Mouse (Mus musculus): ENCODE measurements around the gene Lix1. TPM values are rescaled to one million over a fixed set of nuclear protein-coding genes. Genes with fewer than 3 reads are reported as not detected.
"Not testable (repeated sequence)": the region's sequence is repeated elsewhere in the genome, so short reads cannot be mapped to it uniquely, and the experiment has no call there.

Lix1 gene
- polyA plus RNA-seq, 1 experiment from 2014 or later, result 5.4 TPM

- Histone ChIP-seq H3K9me3 (no peaks in the 10 kb centered on the region), H3K36me3 (no peaks in the 10 kb centered on the region), H3K27ac (no peak overlapping the region), H3K4me1 (peaks cover 12% of the 10 kb centered on the region; the same call in 1 of the 2 replicates), H3K4me3 (replicated peaks) (peak overlapping the region; percentile 36; the same call in 1 of the 2 replicates), H3K4me2 (peak overlapping the region; percentile 61), H3K9ac (no peak overlapping the region), H3K27me3 (replicated peaks) (no peaks in the 10 kb centered on the region)
- ATAC-seq (ENCODE audit: insufficient read depth, low FRiP score, low read depth), result no peak
- 12% methylated on average over 5 of the region's 5 CpGs for whole genome bisulfite sequencing
Observed at GRCm38 (mm10) chr17:17449441-17449770, 46.9 kb downstream of the Lix1 start.

DNA sequence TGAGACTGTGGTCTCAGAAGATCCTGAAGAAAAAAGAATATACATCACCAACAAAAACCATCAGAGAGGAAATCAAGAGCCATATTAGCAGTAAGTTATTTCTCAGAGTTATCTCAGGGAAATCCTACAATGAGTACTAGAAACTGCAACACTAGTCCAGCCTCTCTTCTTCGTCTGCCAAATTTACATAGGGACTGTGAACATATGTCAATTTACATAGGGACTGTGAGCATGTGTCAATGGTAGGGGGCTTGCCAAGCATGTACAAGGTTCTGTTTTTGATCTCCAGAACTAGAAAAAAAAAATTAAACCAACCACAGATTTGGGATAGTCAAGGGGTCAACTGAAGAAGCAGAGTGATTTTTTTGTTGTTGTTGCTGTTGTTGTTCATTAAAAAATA lies 48.6 kb downstream of the Lix1 start:
- Histone ChIP-seq H3K4me3 (replicated peaks) (no peak overlapping the region), H3K27ac (no peak overlapping the region), H3K27me3 (replicated peaks) (no peaks in the 10 kb centered on the region), H3K9me3 (no peaks in the 10 kb centered on the region), H3K4me1 (peaks cover 12% of the 10 kb centered on the region; the same call in 1 of the 2 replicates), H3K9ac (no peak overlapping the region), H3K36me3 (no peaks in the 10 kb centered on the region), H3K4me2 (no peak overlapping the region)
- 75% methylated on average over 1 of the region's 1 CpGs for WGBS
- no peak for ATAC-seq (ENCODE audit: insufficient read depth, low FRiP score, low read depth)

DNA sequence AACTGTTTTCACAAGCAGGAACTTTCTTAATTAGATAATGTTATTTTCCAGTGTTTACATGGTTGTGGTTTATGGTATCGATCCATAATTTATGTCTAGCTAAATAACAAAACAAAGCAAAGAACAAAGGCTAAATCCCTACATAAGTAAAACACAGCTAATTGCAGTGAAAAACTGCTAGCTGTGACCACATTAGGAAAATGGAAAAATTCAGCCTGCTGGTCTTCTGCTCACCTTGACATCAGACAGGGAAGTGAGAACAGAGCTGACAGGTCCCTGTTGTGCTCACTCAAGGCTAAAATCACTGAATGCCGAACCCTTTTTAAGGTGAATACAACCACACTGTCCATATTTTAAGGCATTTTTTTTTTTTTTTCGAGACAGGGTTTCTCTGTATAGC lies 50.1 kb downstream of the Lix1 start:
- Histone ChIP-seq H3K4me1 (peaks cover 12% of the 10 kb centered on the region; the same call in 1 of the 2 replicates), H3K4me2 (no peak overlapping the region), H3K27me3 (replicated peaks) (no peaks in the 10 kb centered on the region), H3K9ac (no peak overlapping the region), H3K36me3 (no peaks in the 10 kb centered on the region), H3K4me3 (replicated peaks) (no peak overlapping the region), H3K27ac (no peak overlapping the region), H3K9me3 (no peaks in the 10 kb centered on the region)
- 84% methylated on average over 3 of the region's 3 CpGs for WGBS
- ATAC-seq (ENCODE audit: insufficient read depth, low FRiP score, low read depth), result no peak

DNA sequence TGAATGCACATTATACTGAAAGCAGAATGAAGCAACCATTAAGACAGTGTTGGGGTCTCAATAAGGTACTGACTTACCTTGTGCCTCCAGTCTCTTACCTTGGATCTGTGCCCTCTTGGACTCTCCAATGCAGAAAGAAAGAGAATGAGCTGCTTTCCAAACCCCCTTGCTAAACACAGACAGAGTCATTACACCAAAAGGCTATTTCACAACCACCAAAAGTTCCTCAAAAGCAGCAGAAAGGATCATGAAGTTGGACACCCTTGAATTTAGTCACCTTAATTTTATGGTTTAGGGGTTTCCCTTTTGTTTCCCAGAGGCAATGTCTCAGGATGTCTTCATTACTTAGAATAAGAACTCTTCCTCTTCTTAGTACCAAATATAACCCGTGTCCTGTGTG lies 52.1 kb downstream of the Lix1 start:
- Histone ChIP-seq H3K9ac (no peak overlapping the region), H3K27me3 (replicated peaks) (no peaks in the 10 kb centered on the region), H3K4me2 (no peak overlapping the region), H3K27ac (no peak overlapping the region), H3K4me1 (0 out of 2 replicates have a peak, but pooled peaks cover under 1% of the 10 kb centered on the region), H3K4me3 (replicated peaks) (no peak overlapping the region), H3K9me3 (no peaks in the 10 kb centered on the region), H3K36me3 (no peaks in the 10 kb centered on the region)
- 76% methylated on average over 1 of the region's 1 CpGs for WGBS
- ATAC-seq (ENCODE audit: insufficient read depth, low FRiP score, low read depth), result no peak

- Histone ChIP-seq H3K27ac (no peak overlapping the region), H3K9me3 (no peaks in the 10 kb centered on the region), H3K4me1 (peaks cover 1% of the 10 kb centered on the region; the same call in 1 of the 2 replicates), H3K36me3 (no peaks in the 10 kb centered on the region), H3K9ac (no peak overlapping the region), H3K4me3 (replicated peaks) (no peak overlapping the region), H3K4me2 (no peak overlapping the region), H3K27me3 (replicated peaks) (no peaks in the 10 kb centered on the region)
- WGBS, result 65% methylated on average over 2 of the region's 2 CpGs
- ATAC-seq (ENCODE audit: insufficient read depth, low FRiP score, low read depth), result no peak
Observed at GRCm38 (mm10) chr17:17485789-17486188, 83.3 kb downstream of the Lix1 start.

- Histone ChIP-seq H3K4me1 (peaks cover 4% of the 10 kb centered on the region; the same call in 1 of the 2 replicates), H3K9me3 (no peaks in the 10 kb centered on the region), H3K27me3 (replicated peaks) (no peaks in the 10 kb centered on the region), H3K9ac (no peak overlapping the region), H3K36me3 (no peaks in the 10 kb centered on the region), H3K4me2 (peak overlapping the region; percentile 22), H3K4me3 (replicated peaks) (no peak overlapping the region), H3K27ac (peak overlapping the region; percentile 21; the same call in 1 of the 2 replicates)
- ATAC-seq (ENCODE audit: insufficient read depth, low FRiP score, low read depth), result peak; percentile 78
- WGBS, result 35% methylated on average over 14 of the region's 15 CpGs
Observed at GRCm38 (mm10) chr17:17490820-17491621, 88.5 kb downstream of the Lix1 start.

- Histone ChIP-seq H3K4me3 (replicated peaks) (no peak overlapping the region), H3K9me3 (no peaks in the 10 kb centered on the region), H3K27ac (no peak overlapping the region), H3K9ac (no peak overlapping the region), H3K27me3 (replicated peaks) (no peaks in the 10 kb centered on the region), H3K4me2 (peak overlapping the region; percentile 22), H3K4me1 (peaks cover 4% of the 10 kb centered on the region; the same call in 1 of the 2 replicates), H3K36me3 (no peaks in the 10 kb centered on the region)
- peak; percentile 35; the same call in 1 of the 2 replicates for ATAC-seq (ENCODE audit: insufficient read depth, low FRiP score, low read depth)
- 33% methylated on average over 7 of the region's 7 CpGs for WGBS
Observed at GRCm38 (mm10) chr17:17491622-17492001, 89.1 kb downstream of the Lix1 start.

- Histone ChIP-seq H3K27ac (no peak overlapping the region), H3K36me3 (no peaks in the 10 kb centered on the region), H3K4me2 (no peak overlapping the region), H3K9me3 (no peaks in the 10 kb centered on the region), H3K4me1 (peaks cover 4% of the 10 kb centered on the region; the same call in 1 of the 2 replicates), H3K4me3 (replicated peaks) (no peak overlapping the region), H3K9ac (no peak overlapping the region), H3K27me3 (replicated peaks) (no peaks in the 10 kb centered on the region)
- no peak for ATAC-seq (ENCODE audit: insufficient read depth, low FRiP score, low read depth)
- WGBS, result 75% methylated on average over 8 of the region's 8 CpGs
Observed at GRCm38 (mm10) chr17:17492116-17492515, 89.6 kb downstream of the Lix1 start.

- not testable (repeated sequence) for H3K9ac ChIP-seq; H3K4me3 ChIP-seq (replicated peaks); H3K4me2 ChIP-seq; H3K36me3 ChIP-seq; H3K4me1 ChIP-seq; ATAC-seq (ENCODE audit: insufficient read depth, low FRiP score, low read depth); H3K27me3 ChIP-seq (replicated peaks); H3K9me3 ChIP-seq; H3K27ac ChIP-seq
Observed at GRCm38 (mm10) chr17:17496234-17496633, 93.8 kb downstream of the Lix1 start.

DNA sequence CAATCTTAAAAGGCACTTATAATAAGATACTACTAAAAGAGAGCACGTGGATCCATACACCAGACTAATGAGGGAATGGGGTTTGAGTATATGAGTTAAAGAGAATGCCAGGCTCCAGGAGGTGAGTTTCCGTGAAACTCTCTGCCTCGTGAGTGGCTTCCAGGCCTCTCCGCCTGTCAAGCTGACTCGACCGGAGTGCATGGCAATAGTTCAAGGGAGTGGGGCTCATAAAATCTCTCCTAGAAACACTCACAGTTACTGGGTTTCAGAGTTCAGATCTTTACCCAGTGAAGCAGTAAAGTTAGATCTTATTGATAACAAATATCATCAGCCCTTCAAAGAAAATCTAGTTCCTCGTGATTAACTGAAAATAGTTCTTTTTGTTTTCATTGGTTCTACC lies 94.3 kb downstream of the Lix1 start:
- Histone ChIP-seq H3K36me3 (no peaks in the 10 kb centered on the region), H3K9ac (no peak overlapping the region), H3K9me3 (no peaks in the 10 kb centered on the region), H3K27ac (no peak overlapping the region), H3K4me2 (no peak overlapping the region), H3K4me1 (no peaks in the 10 kb centered on the region), H3K4me3 (replicated peaks) (no peak overlapping the region), H3K27me3 (replicated peaks) (no peaks in the 10 kb centered on the region)
- WGBS, result 92% methylated on average over 7 of the region's 7 CpGs
- ATAC-seq (ENCODE audit: insufficient read depth, low FRiP score, low read depth), result no peak

DNA sequence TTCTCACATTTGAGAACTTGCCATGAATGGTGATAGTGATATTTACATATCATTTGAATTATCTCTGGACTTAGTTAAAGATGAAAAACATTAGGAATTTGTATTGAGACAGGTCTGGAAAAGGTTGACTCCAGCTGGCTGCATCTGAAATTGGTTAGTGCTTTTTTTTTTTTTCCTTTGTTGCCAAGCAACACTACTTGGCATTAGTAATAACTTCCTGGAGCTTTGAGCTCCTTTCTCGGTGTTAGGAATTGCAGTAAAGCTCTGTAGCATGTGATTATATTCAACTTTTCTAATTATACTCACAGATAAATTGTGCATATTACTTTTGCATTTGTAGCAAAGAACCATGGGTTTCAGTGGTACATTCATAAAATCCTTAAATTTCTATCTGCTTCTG lies 96.4 kb downstream of the Lix1 start:
- Histone ChIP-seq H3K27ac (no peak overlapping the region), H3K4me1 (no peaks in the 10 kb centered on the region), H3K4me3 (replicated peaks) (no peak overlapping the region), H3K9me3 (no peaks in the 10 kb centered on the region), H3K36me3 (no peaks in the 10 kb centered on the region), H3K4me2 (no peak overlapping the region), H3K27me3 (replicated peaks) (no peaks in the 10 kb centered on the region), H3K9ac (no peak overlapping the region)
- ATAC-seq (ENCODE audit: insufficient read depth, low FRiP score, low read depth), result no peak
- 23% methylated on average over 1 of the region's 1 CpGs for WGBS

GRCm38 (mm10) chr17:17499278-17499677 lies 96.8 kb downstream of the Lix1 start:
- ATAC-seq (ENCODE audit: insufficient read depth, low FRiP score, low read depth), result no peak
- Histone ChIP-seq H3K36me3 (no peaks in the 10 kb centered on the region), H3K9ac (no peak overlapping the region), H3K27me3 (replicated peaks) (no peaks in the 10 kb centered on the region), H3K27ac (no peak overlapping the region), H3K9me3 (no peaks in the 10 kb centered on the region), H3K4me3 (replicated peaks) (no peak overlapping the region), H3K4me1 (no peaks in the 10 kb centered on the region), H3K4me2 (no peak overlapping the region)
- 54% methylated on average over 3 of the region's 3 CpGs for WGBS
